ENCODE assay signal across 8 mouse cellular contexts in the genomic region with DNA sequence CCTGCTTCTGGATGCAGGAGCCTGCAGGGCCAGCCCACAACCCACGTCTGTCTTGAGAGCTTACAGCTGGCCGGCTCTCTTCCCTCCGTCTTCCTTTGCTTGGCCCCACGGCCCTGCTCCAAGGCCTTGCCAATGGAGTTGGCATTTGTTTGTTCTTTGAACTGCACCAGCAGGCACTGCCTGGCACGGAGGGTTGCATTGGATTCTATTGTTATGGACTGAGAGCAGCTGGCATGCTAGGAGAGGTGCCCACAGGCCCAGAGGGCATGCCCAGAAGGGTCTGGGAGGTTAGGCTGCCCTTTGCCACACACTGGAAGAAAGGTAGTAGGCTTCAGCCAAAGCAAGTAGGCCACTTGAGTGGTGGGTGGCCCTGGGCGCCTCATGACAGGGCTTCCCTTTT. TPM values are rescaled to one million over a fixed set of nuclear protein-coding genes. Genes with fewer than 3 reads are reported as not detected.
DNase-seq lines count a peak whose midpoint lies in the region.

No protein-coding gene starts in this region.

- DNase-seq in gastrocnemius, postnatal 10 days = peak; percentile 49
- DNase-seq in gastrocnemius, postnatal 4 days (ENCODE audit: low spot score in 2 of 2) = no peak
- DNase-seq in right cerebral cortex, adult 2 months (ENCODE audit: low spot score in 2 of 2) = peak; percentile 49 to 69
- no peak for DNase-seq in right cerebral cortex, postnatal 4 days
- peak; percentile 57 to 77 for DNase-seq in frontal cortex, postnatal 36 days (ENCODE audit: low spot score in 2 of 2)
- DNase-seq in left cerebral cortex, postnatal 4 days = peak; percentile 89
- no peak for DNase-seq in thymus, postnatal 25 days
- DNase-seq in embryo, embryonic 9.5 days (ENCODE audit: extremely low spot score) = no peak

- intact Hi-C loops in left cerebral cortex, postnatal 4 days (cut with DNase I) = no loop called here

RNA-seq across cellular contexts. Expression of a gene that starts 10.5 kb away (rescaled TPM):
- 10 to 100 TPM; 34.5 to 42.6 TPM for total RNA-seq in gastrocnemius, postnatal 10 days (2021)
- 10 to 100 TPM; 32.6 to 35.4 TPM for total RNA-seq in gastrocnemius, postnatal 4 days (2021)
- total RNA-seq in left cerebral cortex, postnatal 4 days (2021) = 10 to 100 TPM; 81.8 to 84.6 TPM

RNA-seq across cellular contexts. Expression of a gene that starts 21.0 kb away (rescaled TPM):
- total RNA-seq in gastrocnemius, postnatal 10 days (2021) = 1 to 10 TPM; 7.4 to 8.5 TPM
- 10 to 100 TPM in 1 of 2 experiments, 1 to 10 TPM in 1; 9.4 to 11.0 TPM for total RNA-seq in gastrocnemius, postnatal 4 days (2021)
- 10 to 100 TPM; 21.2 to 24.2 TPM for total RNA-seq in left cerebral cortex, postnatal 4 days (2021)

RNA-seq across cellular contexts. Expression of a gene that starts 55.5 kb away (rescaled TPM):
- total RNA-seq in gastrocnemius, postnatal 10 days (2021) = 10 to 100 TPM; 24.5 to 40.3 TPM
- total RNA-seq in gastrocnemius, postnatal 4 days (2021) = 10 to 100 TPM; 53.6 to 57.9 TPM
- 10 to 100 TPM; 41.0 to 41.3 TPM for total RNA-seq in left cerebral cortex, postnatal 4 days (2021)

RNA-seq across cellular contexts. Expression of a gene that starts 57.7 kb away (rescaled TPM):
- under 1 TPM; 0.56 to 0.82 TPM for total RNA-seq in gastrocnemius, postnatal 10 days (2021)
- total RNA-seq in gastrocnemius, postnatal 4 days (2021) = under 1 TPM; 0.74 to 0.86 TPM
- total RNA-seq in left cerebral cortex, postnatal 4 days (2021) = under 1 TPM; 0.16 to 0.18 TPM

Comparison
In these comparisons a context has a peak if more than half of its experiments do, and no peak if none do; other contexts are left out.
1. DNase-seq: peak in gastrocnemius, postnatal 10 days (single experiment), right cerebral cortex, adult 2 months (2 of 2), frontal cortex, postnatal 36 days (2 of 2) and left cerebral cortex, postnatal 4 days (single experiment); none in gastrocnemius, postnatal 4 days (0 of 2), right cerebral cortex, postnatal 4 days (single experiment), thymus, postnatal 25 days (single experiment) and embryo, embryonic 9.5 days (single experiment).